Mouse (Mus musculus): ENCODE results near the gene Kcmf1.
A peak's percentile ranks its signal among the peaks of the same experiment; 100 is the strongest.
"Not testable (repeated sequence)": the region's sequence is repeated elsewhere in the genome, so short reads cannot be mapped to it uniquely, and the experiment has no call there.

Kcmf1 gene

GRCm38 (mm10) chr6:72841986-72842502, 57.7 kb downstream of the Kcmf1 start:
- no peak for DNase-seq (ENCODE audit: low read depth, low spot score)

- no peak for DNase-seq (ENCODE audit: low read depth, low spot score)
These were observed 58.7 kb downstream of the Kcmf1 start for GRCm38 (mm10) chr6:72840867-72841780.

GRCm38 (mm10) chr6:72837756-72838155, 62.0 kb downstream of the Kcmf1 start:
- DNase-seq (ENCODE audit: low read depth, low spot score): no peak

GRCm38 (mm10) chr6:72834518-72834917, 65.3 kb downstream of the Kcmf1 start:
- DNase-seq (ENCODE audit: low read depth, low spot score): no peak

- DNase-seq (ENCODE audit: low read depth, low spot score): no peak
These were observed 67.9 kb downstream of the Kcmf1 start for GRCm38 (mm10) chr6:72831858-72832257.

GRCm38 (mm10) chr6:72831276-72831675, 68.5 kb downstream of the Kcmf1 start:
- peak; percentile 69 for DNase-seq (ENCODE audit: low read depth, low spot score)

GRCm38 (mm10) chr6:72828857-72829256, 70.9 kb downstream of the Kcmf1 start:
- peak; percentile 38 for DNase-seq (ENCODE audit: low read depth, low spot score)

GRCm38 (mm10) chr6:72828037-72828436, 71.7 kb downstream of the Kcmf1 start:
- DNase-seq (ENCODE audit: low read depth, low spot score): not testable (repeated sequence)

- no peak for DNase-seq (ENCODE audit: low read depth, low spot score)
These were observed 74.0 kb downstream of the Kcmf1 start for GRCm38 (mm10) chr6:72825762-72826161.

GRCm38 (mm10) chr6:72824971-72825737, 74.6 kb downstream of the Kcmf1 start:
- DNase-seq (ENCODE audit: low read depth, low spot score): no peak

- no peak for DNase-seq (ENCODE audit: low read depth, low spot score)
These were observed 86.3 kb downstream of the Kcmf1 start for GRCm38 (mm10) chr6:72813456-72813855.

- no peak for DNase-seq (ENCODE audit: low read depth, low spot score)
These were observed 89.5 kb downstream of the Kcmf1 start for GRCm38 (mm10) chr6:72810248-72810647.

- DNase-seq (ENCODE audit: low read depth, low spot score): no peak
These were observed 90.1 kb downstream of the Kcmf1 start for GRCm38 (mm10) chr6:72809522-72810149.

- no peak for DNase-seq (ENCODE audit: low read depth, low spot score)
These were observed 91.4 kb downstream of the Kcmf1 start for GRCm38 (mm10) chr6:72808342-72808741.

GRCm38 (mm10) chr6:72803669-72804068, 96.1 kb downstream of the Kcmf1 start:
- no peak for DNase-seq (ENCODE audit: low read depth, low spot score)

GRCm38 (mm10) chr6:72802119-72802518, 97.7 kb downstream of the Kcmf1 start:
- no peak for DNase-seq (ENCODE audit: low read depth, low spot score)

GRCm38 (mm10) chr6:72800641-72801040, 99.1 kb downstream of the Kcmf1 start:
- DNase-seq (ENCODE audit: low read depth, low spot score): no peak

- DNase-seq (ENCODE audit: low read depth, low spot score): peak; percentile 22
These were observed 102.0 kb downstream of the Kcmf1 start for GRCm38 (mm10) chr6:72797763-72798162.

- no peak for DNase-seq (ENCODE audit: low read depth, low spot score)
These were observed 104.3 kb downstream of the Kcmf1 start for GRCm38 (mm10) chr6:72795444-72795843.

GRCm38 (mm10) chr6:72794870-72795269, 104.9 kb downstream of the Kcmf1 start:
- no peak for DNase-seq (ENCODE audit: low read depth, low spot score)

- DNase-seq (ENCODE audit: low read depth, low spot score): no peak
These were observed 107.1 kb downstream of the Kcmf1 start for GRCm38 (mm10) chr6:72792641-72793040.

All from CD4-positive, CD25-positive, alpha-beta regulatory T cell, adult 2 months (primary cell).